Mouse (Mus musculus) granulocyte monocyte progenitor cell, adult 5-6 weeks (primary cell): ENCODE measurements around the gene Peli2. TPM values are rescaled to one million over a fixed set of nuclear protein-coding genes. Genes with fewer than 3 reads are reported as not detected.
A peak's percentile ranks its signal among the peaks of the same experiment; 100 is the strongest.

Experiments
- ATAC-seq: replicated peaks from 2 replicates; pipeline ENCODE4 v1.8.0; 2016; ENCODE audit warnings: mild to moderate bottlenecking, moderate TSS enrichment, inconsistent platforms; ENCODE audit not compliant: poor library complexity, severe bottlenecking
- total RNA-seq, 2 experiments: library from RNA; stranded (forward) in 1 of 2; stranded (reverse) in 1 of 2; fragments of 200-712, 200-1000 nt in 1 of 2; fragments of >200 nt in 1 of 2; fragmentation: Nextera tagmentation in 1 of 2; gene quantifications; 2 replicates each; pipeline ENCODE4 v1.2.3; 2014 to 2017

The Peli2 gene
- 8.7 and 13.1 TPM in 2 replicates for total RNA-seq (2014; fragmentation: Nextera tagmentation)
- 6.3 and 9.9 TPM in 2 replicates for total RNA-seq (2017)

DNA sequence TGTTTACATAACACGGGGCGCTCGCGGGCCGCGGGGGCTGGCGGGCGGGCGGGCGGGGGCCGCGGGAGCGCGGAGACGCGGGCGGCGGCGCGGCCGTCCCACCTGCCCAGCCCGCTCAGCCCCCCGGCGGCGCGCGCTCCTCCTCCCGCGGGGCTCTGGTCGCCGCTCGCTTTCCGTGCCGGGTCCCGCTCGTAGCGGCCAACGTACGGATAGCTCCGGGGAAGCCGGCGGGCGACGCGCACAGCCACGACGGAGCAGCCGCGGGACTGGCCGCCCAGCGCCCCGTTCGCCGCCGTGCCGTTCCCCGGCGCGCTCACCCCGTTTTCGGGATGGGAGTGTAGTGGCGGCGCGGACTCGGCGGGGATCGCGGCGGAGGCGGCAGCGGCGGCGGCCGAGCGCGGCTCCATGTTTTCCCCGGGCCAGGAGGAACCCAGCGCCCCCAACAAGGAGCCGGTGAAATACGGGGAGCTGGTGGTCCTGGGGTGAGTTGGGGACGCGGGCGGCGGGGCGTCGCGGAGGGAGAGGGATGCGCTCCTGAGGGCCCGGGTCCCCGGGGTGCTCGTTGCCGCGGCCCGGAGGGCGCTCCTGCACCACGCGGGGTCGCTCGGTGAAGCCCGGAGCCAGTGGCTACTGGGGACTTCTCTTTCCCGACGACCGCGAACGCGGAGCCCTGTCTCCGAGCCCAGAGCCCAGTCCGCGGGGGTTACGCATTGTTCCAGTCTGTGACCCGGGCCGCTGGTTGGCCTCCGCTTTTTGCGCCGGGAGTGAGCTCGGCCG, at the start of gene Peli2:
Gene Peli2 (plus strand): TSS at position 72 of the 777 bp plus-strand sequence.
- ATAC-seq: peak; percentile 66

DNA sequence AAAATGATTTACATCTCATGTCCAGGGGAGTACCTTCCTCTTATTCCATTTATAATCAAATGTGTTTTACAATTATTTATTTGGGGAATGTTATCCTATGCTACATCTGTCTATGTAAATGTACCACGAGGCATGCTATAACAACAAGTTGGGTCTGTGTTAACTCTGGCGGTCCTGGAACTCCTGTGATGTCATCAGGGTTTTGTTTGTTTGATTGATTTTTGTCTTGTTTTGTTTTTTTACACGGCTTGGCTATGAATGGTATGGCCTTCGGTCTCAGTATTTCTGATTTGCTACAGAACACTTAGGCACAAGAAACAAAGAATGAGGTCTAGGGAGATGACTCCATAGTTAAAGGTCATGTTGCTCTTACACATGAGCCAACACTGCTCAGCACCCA, 48.5 kb upstream of the Peli2 start:
- ATAC-seq: no peak

DNA sequence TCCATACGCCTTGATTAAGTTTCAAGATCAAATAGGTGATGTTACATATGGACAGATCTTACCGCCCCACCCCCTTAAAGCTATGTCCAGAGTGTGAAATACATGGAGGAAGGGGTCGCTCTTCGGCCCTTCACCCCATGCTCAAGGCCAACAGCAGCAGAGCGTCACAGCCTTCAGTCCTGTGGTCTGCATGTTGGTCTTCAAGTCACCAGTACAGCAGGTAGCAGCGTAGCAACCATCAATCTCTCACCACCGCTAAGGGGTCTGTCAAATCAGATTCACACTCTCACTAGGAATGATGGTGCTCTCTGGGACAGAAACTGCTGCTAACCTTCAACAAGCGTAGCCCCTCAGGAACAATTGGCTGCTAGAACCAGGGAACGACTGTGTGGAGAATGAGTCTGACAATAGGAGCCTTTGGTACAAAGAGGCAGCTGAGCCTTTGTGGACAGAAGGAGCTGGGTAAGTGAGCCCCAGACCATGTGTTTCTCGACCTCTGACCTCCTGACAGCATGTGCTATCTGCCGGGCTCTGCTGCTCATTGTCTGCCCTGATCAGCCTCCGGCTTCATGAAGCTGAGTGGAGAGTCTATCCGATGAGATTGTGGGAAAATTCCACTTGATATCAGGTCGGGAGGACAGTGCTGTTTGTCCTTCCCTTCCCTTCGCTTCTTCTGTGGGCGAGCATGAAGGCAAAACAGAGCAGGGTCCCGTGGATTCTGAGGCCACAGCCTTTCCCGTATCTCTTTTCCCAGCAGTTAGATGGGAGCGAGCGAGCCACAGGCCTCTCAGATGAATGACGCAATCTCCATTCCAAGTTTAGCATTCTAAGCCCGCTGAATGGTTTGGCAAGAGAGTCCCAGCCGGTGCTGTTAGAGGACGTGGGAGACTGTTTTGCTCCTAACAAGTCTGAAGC, 47.1 kb upstream of the Peli2 start:
- no peak for ATAC-seq

DNA sequence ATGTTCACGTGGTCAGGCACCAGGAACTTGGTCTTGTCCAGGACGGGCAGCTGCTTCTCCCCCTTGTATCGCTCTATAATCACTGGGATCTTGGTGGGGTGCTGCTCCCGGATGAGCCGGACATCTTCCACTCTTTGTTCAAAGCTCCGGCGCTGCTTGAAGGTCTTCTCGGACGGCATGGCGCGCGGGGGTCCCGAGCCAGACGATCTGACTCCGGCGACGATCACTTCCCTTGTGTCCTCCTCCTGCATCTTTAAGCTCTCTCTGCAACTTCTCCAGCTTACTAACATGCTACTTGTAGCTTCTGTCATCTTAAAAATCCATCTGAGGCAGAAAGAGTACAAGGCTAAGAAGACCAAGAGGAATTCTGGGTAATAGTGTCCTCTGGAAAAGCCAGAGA, 41.0 kb upstream of the Peli2 start:
- ATAC-seq: peak; percentile 52; the same call in 1 of the 2 replicates

DNA sequence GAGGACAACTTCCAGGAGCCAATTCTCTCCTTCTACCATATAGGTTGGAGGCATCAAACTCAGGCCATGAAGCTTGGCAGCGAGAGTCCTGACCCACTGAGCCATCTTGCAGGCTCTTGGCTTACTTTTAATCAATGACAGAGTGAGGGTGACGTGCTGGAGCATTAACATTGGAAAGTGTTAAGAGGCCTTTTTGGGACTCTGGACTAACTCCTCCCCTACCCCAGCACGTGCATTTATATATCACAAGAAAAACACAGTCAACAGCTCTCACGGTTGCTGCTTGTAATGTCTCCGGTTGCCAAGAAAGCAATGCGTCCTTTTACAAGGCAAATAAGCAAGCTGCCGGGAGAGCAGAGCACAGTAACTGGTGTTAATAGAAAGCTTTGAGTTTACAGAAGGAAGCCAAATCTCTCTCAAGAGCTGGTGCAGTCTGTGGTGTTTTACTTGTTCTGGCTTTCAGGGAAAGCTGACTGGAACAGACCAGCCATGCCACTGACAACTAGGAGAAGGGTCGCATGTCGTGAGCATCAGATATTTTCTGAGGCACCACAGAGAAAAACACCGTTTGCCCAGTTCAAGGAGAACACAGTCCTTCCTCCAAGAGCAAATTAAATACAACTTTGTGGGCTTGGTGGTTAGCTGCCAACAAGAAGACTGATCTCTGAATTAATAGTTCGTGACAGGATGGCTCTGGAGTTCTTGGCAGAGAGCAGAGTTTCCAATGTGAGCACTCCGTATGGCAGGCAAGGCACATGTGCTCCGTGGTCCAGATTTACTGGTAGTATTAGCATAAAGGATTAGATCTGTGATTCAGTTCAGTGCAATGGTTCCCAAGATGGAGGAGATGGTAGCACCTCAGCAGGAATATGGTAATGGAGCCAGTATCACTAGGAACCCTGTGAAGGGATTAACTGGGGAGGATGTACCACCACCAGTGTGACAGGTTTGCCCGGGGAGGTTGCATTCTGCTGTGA, 36.5 kb upstream of the Peli2 start:
- no peak for ATAC-seq

DNA sequence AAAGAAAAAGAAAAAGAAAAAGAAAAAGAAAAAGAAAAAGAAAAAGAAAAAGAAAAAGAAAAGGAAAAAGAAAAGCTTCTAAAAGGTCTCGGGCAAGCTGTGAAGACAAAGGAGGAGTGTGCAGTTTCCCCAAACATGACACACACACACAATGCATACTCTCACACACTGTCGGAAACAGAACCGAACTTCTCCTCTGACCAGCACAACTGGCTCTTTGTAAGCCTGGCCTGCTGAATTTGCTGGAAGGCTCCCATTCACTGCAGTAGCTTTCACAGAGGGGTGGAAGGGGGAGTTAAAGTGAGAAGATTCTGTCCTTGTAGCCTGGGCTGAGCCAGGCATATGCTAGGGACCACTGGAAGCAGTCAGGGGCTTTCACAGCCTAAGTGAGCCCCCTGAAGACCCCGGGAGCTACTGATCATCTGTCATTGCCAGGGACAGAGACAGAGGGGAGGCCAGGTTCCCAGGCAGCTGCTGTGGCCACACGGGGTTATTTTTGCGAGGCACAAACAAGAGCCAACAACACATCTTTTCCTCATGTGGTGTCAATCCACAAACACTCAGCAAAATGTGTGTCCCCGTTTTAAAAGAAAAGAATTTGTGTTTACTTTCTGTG, 33.8 kb upstream of the Peli2 start:
- no peak for ATAC-seq

DNA sequence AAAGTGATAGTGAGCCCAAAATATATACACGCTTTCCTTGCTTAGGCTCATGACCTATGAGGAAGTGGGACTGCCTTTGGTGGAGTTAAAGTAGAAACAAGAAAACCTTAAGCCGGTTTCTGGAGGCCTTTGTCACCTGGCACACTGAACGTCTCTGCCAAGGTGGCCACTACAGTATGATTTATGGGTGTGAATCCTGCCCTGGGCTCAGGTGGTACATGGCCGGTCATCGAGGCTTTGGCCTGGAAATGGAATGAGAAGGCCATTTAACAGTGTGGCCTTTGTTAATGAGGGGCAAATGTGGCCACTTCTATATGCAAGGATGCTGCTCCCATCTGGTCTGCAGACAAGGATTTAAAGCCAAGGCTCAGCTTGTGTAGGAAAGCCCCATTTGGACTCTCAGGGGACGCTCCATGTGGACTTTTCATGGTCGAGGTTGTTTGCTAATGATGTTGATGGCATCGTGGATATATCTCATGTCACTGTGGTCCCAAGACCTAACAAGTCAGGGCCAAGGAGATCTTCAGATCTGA, 33.3 kb upstream of the Peli2 start:
- peak; percentile 35; the same call in 1 of the 2 replicates for ATAC-seq

DNA sequence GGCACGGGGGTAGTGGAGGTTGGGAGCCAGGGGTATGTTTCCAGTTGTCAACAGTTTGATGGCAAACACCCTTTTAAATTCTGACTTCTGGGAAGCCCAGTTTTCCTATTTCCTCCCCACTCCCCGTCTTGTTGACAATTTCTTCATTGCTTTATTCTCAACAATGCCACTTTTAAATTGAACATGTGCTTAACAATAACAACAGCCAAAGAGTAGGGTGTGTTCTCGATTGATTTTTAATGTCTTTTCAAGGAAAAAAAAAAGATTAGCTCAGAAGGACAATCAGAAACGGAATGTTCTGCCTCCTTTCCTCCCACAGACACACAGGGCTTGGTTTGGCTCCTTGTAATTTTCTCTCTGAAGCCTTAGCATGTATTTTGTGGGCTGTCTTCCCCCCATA, 30.2 kb upstream of the Peli2 start:
- no peak for ATAC-seq

DNA sequence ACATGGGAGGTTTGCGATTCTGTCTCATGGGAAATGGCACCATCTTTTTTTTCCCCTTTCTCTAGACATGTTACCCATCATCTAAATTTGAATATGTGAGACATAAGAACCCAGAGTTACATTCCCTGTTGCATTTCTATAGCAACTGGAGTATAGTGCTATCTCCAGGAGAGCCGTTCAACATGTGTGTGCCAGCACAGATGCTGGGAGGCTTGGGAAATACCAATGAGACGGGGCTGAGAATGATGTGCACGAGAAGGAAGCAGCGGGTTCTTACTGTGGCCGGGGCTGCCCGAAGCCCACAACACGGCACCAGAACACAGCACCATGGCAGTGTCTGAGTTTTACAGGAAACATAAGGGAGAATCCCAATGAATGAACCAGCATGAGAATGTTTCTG, 29.5 kb upstream of the Peli2 start:
- ATAC-seq: no peak

DNA sequence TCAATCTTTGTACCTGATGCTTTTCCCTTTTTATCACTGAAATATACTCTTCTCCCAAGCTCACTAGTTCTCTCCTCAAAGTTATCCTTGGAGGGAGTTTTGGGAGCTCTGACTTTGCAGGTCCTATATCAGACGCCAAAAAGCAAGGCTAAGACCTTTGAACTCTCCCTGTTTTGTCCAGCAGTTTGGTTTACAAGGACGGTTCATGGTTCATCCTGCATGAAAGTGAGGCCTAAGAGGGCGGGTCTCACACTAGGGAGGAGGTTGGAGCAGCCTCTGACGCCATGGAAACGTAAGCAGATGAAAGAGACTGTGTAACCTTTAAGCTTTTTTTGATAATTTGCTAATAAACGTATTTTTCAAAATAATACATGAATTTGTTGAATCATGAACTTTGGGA, 22.4 kb upstream of the Peli2 start:
- ATAC-seq: no peak

DNA sequence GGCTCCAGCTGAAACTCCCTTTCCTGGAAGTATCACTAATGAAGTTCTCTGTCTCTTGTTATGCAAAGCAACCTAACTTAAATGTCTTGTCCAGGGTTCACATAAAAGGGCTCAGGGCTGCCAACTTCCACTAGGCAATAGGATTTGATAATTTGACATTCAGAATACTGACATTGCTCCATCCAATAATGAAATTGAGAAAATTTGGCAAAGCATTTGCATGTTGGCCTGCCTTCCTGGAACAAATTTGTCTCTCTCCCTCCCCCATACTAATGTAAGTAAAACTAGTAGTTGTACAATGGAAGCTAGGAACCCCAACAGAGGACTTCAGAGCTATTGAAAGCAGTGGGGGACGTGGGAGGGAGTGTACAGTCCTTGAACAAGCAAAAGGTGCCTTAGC, 21.3 kb upstream of the Peli2 start:
- ATAC-seq: no peak

DNA sequence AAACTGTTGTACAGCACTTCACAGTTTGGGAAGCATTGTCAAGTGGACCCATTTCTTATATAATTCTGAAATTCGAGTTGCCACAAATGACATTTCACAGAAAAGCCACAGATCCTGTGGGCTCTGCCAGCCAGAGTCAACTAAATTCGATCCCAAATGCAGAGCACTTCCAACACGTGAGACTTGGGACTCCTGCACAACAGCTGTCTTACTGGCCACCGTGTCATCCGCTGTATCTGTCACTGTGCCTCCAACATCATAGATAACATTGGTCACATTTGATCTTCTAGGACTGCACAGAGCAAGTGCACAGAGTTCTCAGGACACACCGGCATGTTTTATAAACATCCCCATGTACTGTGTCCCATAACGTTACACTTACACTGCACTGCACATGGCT, 14.2 kb upstream of the Peli2 start:
- no peak for ATAC-seq

DNA sequence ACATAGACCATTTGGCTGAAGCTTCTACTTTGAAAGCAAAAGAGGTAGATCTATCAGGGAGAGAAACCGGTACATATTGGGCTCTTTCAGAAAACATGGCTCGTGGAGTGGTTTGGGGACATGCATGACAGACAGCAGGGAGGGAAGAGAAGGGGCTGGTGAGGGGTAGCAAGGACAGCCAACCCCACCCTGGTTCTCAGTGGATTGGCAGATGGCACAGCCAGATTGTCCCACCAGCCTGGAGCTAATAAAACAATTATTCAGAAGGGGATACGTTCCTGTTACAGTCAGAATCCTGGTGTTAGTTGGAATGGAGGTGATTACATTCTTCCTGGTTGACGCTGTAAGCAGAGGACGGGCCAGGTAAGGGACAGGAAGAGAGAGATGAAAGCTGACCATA, 2.6 kb upstream of the Peli2 start:
- ATAC-seq: no peak

DNA sequence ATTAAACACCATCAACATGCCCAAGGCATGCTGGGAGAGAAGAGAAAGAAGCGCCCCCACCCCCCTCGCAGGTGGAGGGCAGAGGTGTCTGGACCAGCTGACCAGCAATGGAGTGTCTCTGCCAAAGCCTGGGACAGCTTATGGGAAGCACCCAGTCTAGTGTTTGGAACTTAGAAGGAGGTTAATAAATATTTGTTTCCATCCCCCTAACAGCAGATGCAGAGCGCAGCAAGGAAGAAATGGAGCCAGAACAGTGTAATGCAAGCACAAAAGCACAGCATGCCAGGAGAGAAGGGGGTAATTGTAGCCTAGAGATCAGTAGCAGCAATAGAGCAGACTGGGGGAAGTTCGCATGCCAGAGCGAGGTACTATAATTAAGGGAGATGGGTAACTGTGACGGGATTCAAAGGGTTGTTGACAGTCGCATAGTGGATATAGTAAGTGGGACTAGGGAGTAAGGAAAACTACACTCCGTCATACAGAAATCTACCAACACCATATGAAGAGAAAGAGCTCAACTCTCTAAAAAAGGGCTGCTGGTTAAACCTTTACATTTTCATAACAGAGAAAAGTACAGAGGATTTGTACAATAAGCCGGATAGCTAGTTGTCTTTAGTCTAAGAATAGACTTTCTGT, 1.5 kb upstream of the Peli2 start:
- no peak for ATAC-seq

DNA sequence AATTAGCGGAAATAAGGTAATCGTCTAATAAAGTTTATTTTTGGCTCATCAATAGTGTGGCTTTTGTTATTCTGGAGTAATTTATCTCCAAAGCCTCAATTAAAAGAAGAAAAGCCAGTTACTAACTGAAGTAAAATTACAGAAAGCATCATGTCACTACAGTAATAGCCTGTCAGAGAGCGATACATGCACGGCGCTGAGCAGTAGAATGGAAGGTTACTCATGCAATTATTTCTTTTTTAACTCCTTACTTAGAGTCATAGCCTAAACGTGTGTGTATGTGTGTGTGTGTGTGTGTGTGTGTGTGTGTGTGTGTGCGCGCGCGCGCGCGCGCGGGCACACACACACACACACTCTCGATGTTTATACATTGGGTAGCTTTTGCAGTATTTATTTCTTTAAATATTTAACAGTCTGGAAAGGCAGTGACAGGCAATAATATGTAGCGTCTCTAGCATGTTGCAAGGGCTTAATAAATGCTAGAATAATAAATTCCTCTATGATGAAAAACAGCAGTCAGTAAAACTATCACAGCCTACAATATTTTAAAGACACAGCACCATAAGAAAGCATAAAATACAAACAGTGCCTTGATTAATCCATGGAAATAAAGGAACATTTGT, 864 bp upstream of the Peli2 start:
- no peak for ATAC-seq

DNA sequence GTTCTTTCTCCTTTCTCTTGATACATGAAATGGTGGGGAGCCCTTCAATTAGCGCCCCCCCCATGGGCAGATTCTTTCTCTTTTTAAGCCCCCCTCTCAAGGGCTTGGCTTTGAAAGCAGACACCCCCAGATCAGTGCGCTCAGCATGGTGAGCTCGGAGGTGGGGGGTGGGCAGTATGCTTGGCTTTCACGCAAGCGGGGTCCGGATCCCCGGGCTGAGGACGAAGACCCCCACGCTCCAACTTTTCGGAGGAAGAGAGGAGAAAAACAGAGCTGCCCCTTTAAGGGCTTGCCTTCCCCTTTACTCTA, 226 bp upstream of the Peli2 start:
- no peak for ATAC-seq

DNA sequence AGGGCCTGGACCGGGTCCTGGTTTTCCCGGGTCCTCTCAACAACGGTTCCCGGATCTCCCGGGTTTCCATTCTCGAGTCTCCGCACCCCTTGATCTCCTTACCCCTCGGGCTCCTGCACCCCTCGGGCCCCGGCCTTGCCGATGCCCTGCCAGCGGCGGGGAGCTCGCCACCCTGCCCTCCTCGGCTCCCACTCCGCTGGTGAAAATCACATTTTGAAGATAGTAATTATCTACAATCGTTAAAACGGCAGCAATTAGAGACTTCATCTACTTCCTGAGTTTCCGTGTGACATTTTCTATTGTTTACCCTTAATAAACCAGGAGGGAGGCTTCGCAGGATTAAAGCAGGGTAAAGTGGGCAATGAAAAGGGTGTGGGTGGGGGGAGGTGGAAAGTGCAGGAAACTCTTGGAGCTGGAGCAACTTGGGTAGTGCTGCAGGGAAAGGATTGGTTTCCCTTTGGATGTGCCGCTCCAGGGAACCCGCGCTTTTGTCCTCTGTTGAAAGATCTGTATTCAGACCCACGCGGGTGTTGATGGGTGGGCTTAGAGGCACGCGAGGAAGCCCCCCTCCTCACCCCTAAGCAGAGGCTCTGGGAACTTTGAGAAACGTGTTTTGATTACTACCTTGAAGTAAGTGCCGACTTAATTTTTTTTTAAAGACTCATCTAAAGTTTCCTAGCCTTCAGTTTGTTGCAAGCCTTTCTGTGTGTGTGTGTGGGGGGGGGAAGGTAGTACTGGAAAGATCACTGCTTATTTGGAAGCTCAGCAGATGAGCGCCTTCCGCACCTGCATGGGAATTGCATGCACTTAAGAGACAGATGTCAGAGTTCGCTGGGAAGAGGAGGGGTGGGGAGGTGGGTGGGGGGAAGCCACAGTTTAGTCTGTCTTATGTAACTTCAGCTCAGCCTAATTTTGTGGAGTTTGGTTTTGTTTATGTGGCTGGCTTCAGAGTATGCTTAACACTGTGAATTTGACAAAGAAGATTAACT, 1.2 kb downstream of the Peli2 start:
- peak; percentile 25 for ATAC-seq

DNA sequence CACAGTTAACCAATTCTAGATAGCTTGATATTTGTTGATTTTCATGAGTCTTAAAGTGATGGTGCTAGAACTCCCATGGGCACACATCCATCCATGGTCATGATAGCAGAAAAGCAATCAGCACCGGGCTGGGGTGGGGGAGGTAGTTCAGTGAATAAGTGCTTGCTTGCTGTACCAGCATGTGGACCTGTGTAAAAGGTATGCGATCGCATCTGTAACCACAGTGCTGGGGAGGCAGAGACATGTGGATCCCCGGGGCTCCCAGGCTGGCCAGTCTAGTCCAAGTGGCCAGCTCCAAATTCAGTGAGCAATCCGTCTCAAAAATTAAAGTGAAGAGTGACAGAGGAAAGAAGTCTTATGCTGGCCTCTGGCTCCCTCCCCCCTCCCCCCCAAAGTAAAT, 3.4 kb downstream of the Peli2 start:
- ATAC-seq: no peak
